Mouse (Mus musculus): Measurements from ENCODE around the gene Cplx3. TPM values are rescaled to one million over a fixed set of nuclear protein-coding genes. Genes with fewer than 3 reads are reported as not detected.

Cplx3 gene
- polyA plus RNA-seq (2015; fragmentation: Nextera tagmentation; extraction: Ambion mirVana) = not detected in 2 replicates

DNA sequence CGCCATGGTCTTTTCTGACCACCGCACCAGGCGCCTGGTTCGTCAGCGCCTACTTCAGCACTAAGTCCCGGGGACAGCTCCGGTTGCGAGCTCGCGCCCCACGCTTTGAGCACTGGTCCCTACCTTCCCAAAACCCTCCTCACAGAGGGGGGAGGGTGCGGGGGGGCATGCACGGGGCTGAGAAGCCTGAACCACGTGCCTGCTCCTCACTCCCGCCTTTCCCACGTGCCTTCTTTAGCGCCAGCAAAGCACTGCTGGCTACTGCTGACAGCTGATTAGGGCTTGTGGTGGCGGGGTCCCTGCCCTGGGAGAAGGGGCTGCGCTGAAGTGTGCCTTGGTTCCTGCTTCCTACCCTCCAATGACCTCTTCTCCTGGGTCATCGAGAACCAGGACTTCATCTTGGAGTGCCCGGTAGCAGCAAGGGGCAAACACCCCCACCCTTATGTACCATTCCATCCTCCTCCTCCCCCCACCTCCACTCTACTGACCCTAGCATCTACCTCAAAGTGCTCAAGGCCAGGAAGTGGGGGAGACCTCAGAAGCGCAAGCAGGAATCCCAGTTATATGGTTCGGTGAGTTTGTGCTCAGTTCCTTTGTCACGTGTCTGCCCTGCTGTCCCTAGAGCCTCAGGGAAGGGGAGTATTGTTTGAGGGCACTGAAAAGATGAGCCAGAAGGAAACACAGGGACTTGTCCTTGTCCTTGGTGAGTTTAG lies at the start of gene Cplx3:
Gene Cplx3, minus strand, starts transcription at position 143 of the 713 bp plus-strand sequence.
- H3K4me2 ChIP-seq = peak within 1 kb of the TSS; percentile 20
- H3K4me1 ChIP-seq = peaks cover 17% of the 10 kb centered on the region
- no peak within 1 kb of the TSS for H3K9ac ChIP-seq
- 6% methylated on average over 24 of the region's 24 CpGs for WGBS
- no peak within 1 kb of the TSS for H3K4me3 ChIP-seq
- no peaks in the 10 kb centered on the region for H3K9me3 ChIP-seq
- H3K36me3 ChIP-seq = no peaks in the 10 kb centered on the region
- H3K27ac ChIP-seq (replicated peaks) = no peak within 1 kb of the TSS
- peaks cover 65% of the 10 kb centered on the region for H3K27me3 ChIP-seq (replicated peaks)
- ATAC-seq (ENCODE audit: extremely low read depth, insufficient number of reproducible peaks, low FRiP score, low TSS enrichment) = 0 out of 2 replicates have a peak, but pooled peaks have one; percentile 43

DNA sequence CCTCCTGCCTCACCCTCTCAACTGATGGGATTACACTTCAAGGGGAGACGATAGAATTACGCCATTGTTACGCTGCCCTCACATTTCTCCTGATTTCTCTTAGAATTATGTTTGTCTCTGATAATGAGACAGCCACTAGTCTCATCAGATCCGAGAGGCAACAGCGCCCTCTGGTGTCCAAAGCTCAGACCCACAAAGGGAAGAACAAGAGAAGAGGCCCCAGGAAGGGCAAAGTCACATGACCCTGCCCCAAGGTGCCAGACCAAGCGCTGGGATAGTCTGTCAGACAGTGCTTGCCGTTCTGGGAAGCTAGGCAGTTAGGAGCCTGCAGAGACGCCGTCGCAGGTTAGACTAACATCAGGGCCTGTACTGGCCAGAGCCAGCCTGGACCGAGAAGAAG lies 49.7 kb upstream of the Cplx3 start:
- WGBS = 3% methylated on average over 11 of the region's 11 CpGs
- H3K36me3 ChIP-seq = no peaks in the 10 kb centered on the region
- H3K9ac ChIP-seq = peak overlapping the region; percentile 77
- H3K9me3 ChIP-seq = no peaks in the 10 kb centered on the region
- peaks cover 8% of the 10 kb centered on the region for H3K4me1 ChIP-seq
- H3K4me3 ChIP-seq = peak overlapping the region; percentile 30
- H3K27ac ChIP-seq (replicated peaks) = no peak overlapping the region
- ATAC-seq (ENCODE audit: extremely low read depth, insufficient number of reproducible peaks, low FRiP score, low TSS enrichment) = peak; percentile 81; the same call in 1 of the 2 replicates
- H3K27me3 ChIP-seq (replicated peaks) = peaks cover 32% of the 10 kb centered on the region
- peak overlapping the region; percentile 66 for H3K4me2 ChIP-seq

DNA sequence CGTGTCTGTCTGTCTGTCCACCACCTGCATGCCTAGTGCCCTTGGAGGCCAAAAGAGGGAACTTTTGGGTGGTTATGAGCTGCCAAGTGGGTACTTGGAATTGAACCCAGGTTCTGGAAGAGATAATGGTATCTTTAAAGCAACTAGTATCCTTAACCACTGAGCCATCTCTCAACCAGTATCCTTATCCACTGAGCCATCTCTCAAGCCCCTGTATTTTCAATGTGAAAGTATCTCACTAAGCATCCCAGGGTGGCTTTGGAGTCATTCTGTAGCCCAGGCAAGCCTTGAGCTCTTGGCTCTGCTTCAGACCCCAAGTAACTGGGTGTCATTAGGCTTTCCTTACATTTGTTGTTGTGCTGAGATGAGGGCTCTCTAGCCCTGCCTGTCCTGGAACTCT lies 48.9 kb upstream of the Cplx3 start:
- 91% methylated on average over 1 of the region's 1 CpGs for WGBS
- no peaks in the 10 kb centered on the region for H3K9me3 ChIP-seq
- peaks cover 10% of the 10 kb centered on the region for H3K4me1 ChIP-seq
- H3K4me3 ChIP-seq = no peak overlapping the region
- no peaks in the 10 kb centered on the region for H3K36me3 ChIP-seq
- no peak overlapping the region for H3K9ac ChIP-seq
- no peak overlapping the region for H3K27ac ChIP-seq (replicated peaks)
- ATAC-seq (ENCODE audit: extremely low read depth, insufficient number of reproducible peaks, low FRiP score, low TSS enrichment) = no peak
- no peak overlapping the region for H3K4me2 ChIP-seq
- peaks cover 32% of the 10 kb centered on the region for H3K27me3 ChIP-seq (replicated peaks)

DNA sequence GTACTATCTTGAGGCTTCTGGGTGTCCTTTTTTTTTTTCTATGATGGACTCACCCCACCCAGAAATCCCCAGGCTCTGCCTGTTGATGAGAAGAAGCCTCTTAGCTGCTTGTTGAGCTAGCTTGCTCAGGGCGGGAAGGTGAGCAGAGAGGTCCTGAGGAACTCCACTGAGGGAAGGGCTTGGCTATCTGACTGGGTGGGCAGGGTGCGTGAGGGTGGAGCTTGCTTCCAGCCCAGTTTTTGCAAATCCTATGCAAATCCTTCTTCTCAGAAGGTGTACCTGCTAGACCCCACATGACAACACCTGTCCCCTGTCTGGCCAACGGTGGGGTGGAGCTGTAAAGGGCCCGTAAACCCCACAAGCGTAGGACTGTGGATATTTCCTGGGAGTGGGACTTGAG lies 47.2 kb upstream of the Cplx3 start, which contains the start of gene Csk:
Gene Csk, minus strand, starts transcription at position 349 of the 400 bp plus-strand sequence.
- Histone ChIP-seq H3K36me3 (no peaks in the 10 kb centered on the region), H3K27me3 (replicated peaks) (peaks cover 32% of the 10 kb centered on the region), H3K4me1 (peaks cover 10% of the 10 kb centered on the region), H3K9me3 (no peaks in the 10 kb centered on the region), H3K27ac (replicated peaks) (no peak within 1 kb of the TSS), H3K4me2 (no peak within 1 kb of the TSS), H3K4me3 (no peak within 1 kb of the TSS), H3K9ac (peak within 1 kb of the TSS; percentile 37; the same call in 1 of the 2 replicates)
- ATAC-seq (ENCODE audit: extremely low read depth, insufficient number of reproducible peaks, low FRiP score, low TSS enrichment) = no peak
- 59% methylated on average over 5 of the region's 5 CpGs for WGBS

DNA sequence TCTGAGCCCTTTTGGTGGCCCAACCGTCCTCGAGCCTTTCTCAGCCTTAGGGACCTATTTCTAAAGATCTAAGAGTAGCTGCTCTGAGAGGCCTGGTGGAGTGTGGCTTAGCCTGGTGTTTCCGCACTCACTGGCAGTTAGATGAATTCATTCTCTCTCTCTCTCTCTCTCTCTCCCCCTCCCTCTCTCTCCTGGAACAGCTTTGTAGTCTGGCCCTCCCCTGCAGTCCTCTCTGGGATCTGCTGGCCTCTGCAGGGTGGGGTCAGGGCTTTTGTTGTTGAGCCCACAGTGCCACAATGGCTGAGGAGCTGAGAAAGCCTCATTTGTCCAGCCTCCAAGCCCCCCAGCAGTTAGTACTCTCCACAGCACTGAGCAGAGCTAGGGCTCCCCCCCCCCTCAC lies 46.8 kb upstream of the Cplx3 start:
- Histone ChIP-seq H3K4me2 (no peak overlapping the region), H3K27me3 (replicated peaks) (peaks cover 32% of the 10 kb centered on the region), H3K27ac (replicated peaks) (no peak overlapping the region), H3K4me1 (peaks cover 10% of the 10 kb centered on the region), H3K9ac (peak overlapping the region; percentile 37; the same call in 1 of the 2 replicates), H3K9me3 (no peaks in the 10 kb centered on the region), H3K36me3 (no peaks in the 10 kb centered on the region), H3K4me3 (no peak overlapping the region)
- WGBS = 57% methylated on average over 3 of the region's 3 CpGs
- ATAC-seq (ENCODE audit: extremely low read depth, insufficient number of reproducible peaks, low FRiP score, low TSS enrichment) = no peak

DNA sequence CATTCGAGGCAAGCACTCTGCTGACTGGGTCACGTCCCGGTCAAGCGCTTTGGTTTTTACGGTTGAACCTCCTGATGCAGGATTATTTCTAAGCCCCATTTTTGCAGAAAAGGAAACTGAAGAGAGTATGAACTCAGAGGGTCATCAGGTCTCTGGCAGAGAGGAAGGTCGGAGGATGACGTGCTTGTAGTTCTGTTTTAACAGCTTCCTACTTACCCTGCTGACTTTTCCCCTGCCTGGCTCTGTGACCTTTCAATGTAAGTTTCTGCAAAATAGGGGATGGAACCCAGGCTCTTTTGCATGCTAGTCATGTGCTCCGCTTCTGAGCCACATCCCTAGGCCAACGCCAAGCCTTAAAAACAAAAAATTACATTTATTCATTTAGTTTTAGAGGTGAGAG lies 46.3 kb upstream of the Cplx3 start:
- Histone ChIP-seq H3K27me3 (replicated peaks) (peaks cover 32% of the 10 kb centered on the region), H3K4me1 (peaks cover 10% of the 10 kb centered on the region), H3K9ac (no peak overlapping the region), H3K27ac (replicated peaks) (no peak overlapping the region), H3K36me3 (no peaks in the 10 kb centered on the region), H3K4me2 (no peak overlapping the region), H3K4me3 (no peak overlapping the region), H3K9me3 (no peaks in the 10 kb centered on the region)
- no peak for ATAC-seq (ENCODE audit: extremely low read depth, insufficient number of reproducible peaks, low FRiP score, low TSS enrichment)
- WGBS = 77% methylated on average over 9 of the region's 9 CpGs

DNA sequence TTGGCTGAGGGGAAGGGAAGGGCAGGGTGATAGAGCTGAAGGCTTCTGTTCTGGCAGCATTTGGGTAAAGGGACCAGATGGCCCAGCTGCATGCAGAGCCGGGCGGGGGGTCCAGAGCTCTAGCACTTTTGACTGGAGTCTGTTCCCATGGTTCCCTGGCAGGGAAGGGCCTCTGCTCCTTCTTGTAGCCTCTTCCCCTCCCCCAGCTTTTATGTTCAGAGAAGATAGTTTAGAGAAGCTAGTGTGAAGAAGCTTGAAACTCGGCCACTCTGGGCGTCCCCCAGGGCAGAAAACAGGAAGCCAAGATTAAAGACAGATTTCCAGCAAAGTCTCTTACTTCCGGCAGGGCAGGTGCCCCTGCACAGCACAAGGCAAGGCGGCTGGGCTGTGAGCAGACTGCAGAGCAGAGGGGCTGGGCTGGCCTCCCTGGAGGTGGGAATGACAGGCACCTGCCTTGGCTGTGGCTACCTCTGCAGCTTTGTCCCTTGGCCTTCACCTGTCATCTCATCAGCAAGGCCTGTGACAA lies 44.8 kb upstream of the Cplx3 start:
- Histone ChIP-seq H3K9me3 (no peaks in the 10 kb centered on the region), H3K4me1 (peaks cover 8% of the 10 kb centered on the region), H3K9ac (0 out of 2 replicates have a peak overlapping the region, but pooled peaks have one; percentile 33), H3K36me3 (no peaks in the 10 kb centered on the region), H3K27ac (replicated peaks) (no peak overlapping the region), H3K4me3 (no peak overlapping the region), H3K27me3 (replicated peaks) (peaks cover 32% of the 10 kb centered on the region), H3K4me2 (no peak overlapping the region)
- no peak for ATAC-seq (ENCODE audit: extremely low read depth, insufficient number of reproducible peaks, low FRiP score, low TSS enrichment)
- WGBS = 24% methylated on average over 6 of the region's 6 CpGs

DNA sequence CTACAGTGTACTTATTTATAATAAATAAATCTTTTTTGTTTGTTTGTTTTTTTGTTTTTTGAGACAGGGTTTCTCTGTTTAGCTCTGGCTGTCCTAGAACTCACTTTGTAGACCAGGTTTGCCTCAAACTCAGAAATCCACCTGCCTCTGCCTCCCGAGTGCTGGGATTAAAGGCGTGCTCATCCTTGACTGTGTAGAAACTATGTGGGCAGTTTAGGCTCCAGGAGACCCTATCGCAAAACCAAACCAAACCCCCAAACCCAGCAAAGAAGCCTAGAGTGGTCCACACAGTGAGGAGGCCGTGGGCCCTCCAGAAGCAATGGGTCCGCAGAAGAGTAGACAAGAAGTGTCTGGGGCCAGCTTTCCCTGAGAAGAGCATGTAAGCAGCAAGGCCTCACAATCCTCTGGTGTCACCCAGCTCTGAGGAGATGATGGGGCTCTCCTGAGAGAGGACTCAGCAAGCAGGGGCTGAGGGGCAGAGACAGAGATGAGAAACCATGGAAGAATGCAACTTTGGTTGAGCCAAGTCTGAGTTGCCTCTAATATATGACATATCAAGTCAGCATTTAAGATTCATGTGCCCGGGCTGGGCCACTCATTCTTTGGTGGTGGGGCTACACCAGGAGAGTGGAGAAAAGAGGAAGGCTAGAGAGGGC lies 44.2 kb upstream of the Cplx3 start:
- no peak for ATAC-seq (ENCODE audit: extremely low read depth, insufficient number of reproducible peaks, low FRiP score, low TSS enrichment)
- WGBS = 78% methylated on average over 6 of the region's 6 CpGs
- Histone ChIP-seq H3K4me1 (peaks cover 10% of the 10 kb centered on the region; the same call in 1 of the 2 replicates), H3K9ac (0 out of 2 replicates have a peak overlapping the region, but pooled peaks have one; percentile 33), H3K36me3 (no peaks in the 10 kb centered on the region), H3K27me3 (replicated peaks) (peaks cover 31% of the 10 kb centered on the region), H3K9me3 (no peaks in the 10 kb centered on the region), H3K4me3 (no peak overlapping the region), H3K27ac (replicated peaks) (no peak overlapping the region), H3K4me2 (no peak overlapping the region)

DNA sequence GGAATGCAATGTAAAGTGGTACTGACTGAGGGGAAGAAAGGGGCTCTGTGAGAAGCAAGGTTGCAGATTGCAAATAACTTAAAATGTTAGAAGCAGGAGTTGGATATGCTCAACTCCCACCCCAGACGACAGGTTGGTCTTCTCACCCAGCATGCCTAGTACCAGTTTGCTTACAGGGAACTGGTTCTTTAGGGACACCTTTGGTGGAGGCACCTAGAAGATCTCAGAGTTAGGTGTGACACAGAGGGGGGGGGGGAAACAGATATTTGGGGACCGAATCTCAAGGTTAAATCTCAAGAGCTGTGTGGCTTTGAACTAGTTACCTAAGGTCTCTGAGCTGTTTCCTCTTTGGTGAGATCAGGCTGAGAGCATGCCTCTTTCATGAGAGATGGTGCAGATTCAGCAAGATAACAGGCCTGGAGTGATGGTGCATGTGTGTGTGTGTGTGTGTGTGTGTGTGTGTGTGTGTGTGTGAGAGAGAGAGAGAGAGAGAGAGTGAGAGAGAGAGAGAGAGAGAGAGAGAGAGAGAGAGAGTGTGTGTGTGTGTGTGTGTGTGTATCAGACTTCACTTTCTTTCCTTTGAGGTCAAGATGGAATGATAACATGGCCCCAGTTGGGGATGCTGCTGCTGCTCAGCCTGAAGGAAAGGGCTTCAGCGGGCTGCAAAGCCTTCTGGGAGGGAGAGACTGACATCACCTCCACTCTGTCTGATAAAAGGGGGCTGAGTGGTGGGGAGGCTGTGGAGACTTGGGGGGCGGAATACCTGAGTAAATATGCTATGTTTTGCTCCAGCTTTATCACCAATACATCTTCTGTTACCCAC lies 41.4 kb upstream of the Cplx3 start:
- Histone ChIP-seq H3K9ac (no peak overlapping the region), H3K27ac (replicated peaks) (no peak overlapping the region), H3K4me2 (no peak overlapping the region), H3K9me3 (no peaks in the 10 kb centered on the region), H3K27me3 (replicated peaks) (peaks cover 4% of the 10 kb centered on the region; the same call in 1 of the 2 replicates), H3K4me1 (peaks cover 31% of the 10 kb centered on the region), H3K36me3 (0 out of 2 replicates have a peak, but pooled peaks cover 4% of the 10 kb centered on the region), H3K4me3 (no peak overlapping the region)
- 56% methylated on average over 4 of the region's 4 CpGs for WGBS
- no peak for ATAC-seq (ENCODE audit: extremely low read depth, insufficient number of reproducible peaks, low FRiP score, low TSS enrichment)

DNA sequence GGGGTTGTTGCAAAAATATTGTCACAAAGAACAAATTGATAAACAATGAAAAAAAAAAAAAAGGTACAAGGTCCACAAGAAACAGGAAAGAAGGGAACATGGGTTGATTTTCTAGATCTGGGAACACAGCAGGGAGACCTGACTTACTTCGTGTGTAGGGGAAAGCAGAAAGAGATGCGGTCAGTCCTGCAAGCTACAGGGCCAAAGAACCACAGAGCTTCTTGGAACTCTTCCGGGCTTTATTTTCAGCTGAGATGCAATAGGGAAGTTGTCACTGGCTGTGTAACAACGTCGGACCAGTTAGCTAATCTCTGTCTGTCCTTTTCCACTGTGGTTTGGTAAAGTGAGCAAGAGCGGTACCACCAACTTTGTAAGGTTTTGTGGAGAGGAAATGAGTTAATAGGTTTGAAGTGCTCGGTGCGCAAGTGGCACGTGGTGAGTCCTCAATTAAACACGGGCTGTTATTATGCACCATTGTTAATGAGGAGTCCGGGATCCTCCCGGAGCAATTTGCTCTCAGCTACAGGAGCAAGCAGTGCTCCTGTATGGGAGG lies 40.5 kb upstream of the Cplx3 start:
- Histone ChIP-seq H3K9ac (no peak overlapping the region), H3K27ac (replicated peaks) (no peak overlapping the region), H3K4me3 (no peak overlapping the region), H3K27me3 (replicated peaks) (no peaks in the 10 kb centered on the region), H3K4me2 (no peak overlapping the region), H3K36me3 (peaks cover 11% of the 10 kb centered on the region), H3K9me3 (no peaks in the 10 kb centered on the region), H3K4me1 (peaks cover 40% of the 10 kb centered on the region)
- 70% methylated on average over 12 of the region's 12 CpGs for WGBS
- ATAC-seq (ENCODE audit: extremely low read depth, insufficient number of reproducible peaks, low FRiP score, low TSS enrichment) = no peak
